ENCODE assay signal across 17 mouse cellular contexts in genomic region chr15:61517265-61517664, GRCm38 (mm10).
DNase-seq lines count a peak whose midpoint lies in the region; ATAC-seq lines count a peak whose summit lies in the region.
"Had no signal": no experiment of that assay in that cellular context is flagged by ENCODE, and none has a peak within 500 bp of the region (broad histone marks: within the 10 kb centered on the region; RNA-seq: fewer than 3 reads in every experiment).

No protein-coding gene starts in this region.

- peak; percentile 7 to 56 for DNase-seq in adrenal gland, adult (ENCODE audit: inconsistent age in 2 of 2, low spot score in 1 of 2)
- no peak for DNase-seq in adrenal gland, postnatal 4 days (ENCODE audit: low spot score in 2 of 2)
- DNase-seq in kidney, adult 8-10 months, result peak; percentile 8 to 17
- peak; percentile 6 to 31 for DNase-seq in kidney, postnatal 36 days
- no peak for DNase-seq in gastrocnemius, adult 8-10 months (ENCODE audit: low spot score in 2 of 2)
- DNase-seq: cerebellum, adult 8-10 months; gastrocnemius, postnatal 25 days; liver, embryonic 13.5 days; right cerebral cortex, adult 18-20 months; thymus, adult 18-20 months had no signal

- no peaks in the 10 kb centered on the region for H3K9me3 ChIP-seq in liver, embryonic 16.5 days (replicated peaks; ENCODE audit: control insufficient read depth, low read length)
- H3K9me3 ChIP-seq in liver, embryonic 12.5 days (replicated peaks), result no peaks in the 10 kb centered on the region
- no peaks in the 10 kb centered on the region for H3K9me3 ChIP-seq in forebrain, embryonic 16.5 days (ENCODE audit: control insufficient read depth, low read length)
- H3K9me3 ChIP-seq: G1E; heart, embryonic 13.5 days; liver, embryonic 13.5 days had no signal

- no peak overlapping the region for H3K27ac ChIP-seq in liver, embryonic 16.5 days (ENCODE audit: low read length)
- H3K27ac ChIP-seq in liver, embryonic 12.5 days, result no peak overlapping the region
- H3K27ac ChIP-seq in forebrain, embryonic 16.5 days (ENCODE audit: low read length), result no peak overlapping the region
- H3K27ac ChIP-seq: heart, embryonic 13.5 days; hindbrain, postnatal 0 days; liver, embryonic 13.5 days had no signal

- 42% methylated on average over 1 of the region's 1 CpGs for WGBS in liver, embryonic 16.5 days (ENCODE audit: insufficient replicate concordance)
- 40% methylated on average over 1 of the region's 1 CpGs for WGBS in liver, embryonic 12.5 days (ENCODE audit: insufficient replicate concordance)
- 90% methylated on average over 1 of the region's 1 CpGs for WGBS in forebrain, embryonic 16.5 days

- ATAC-seq in liver, embryonic 16.5 days (ENCODE audit: low read depth), result peak; percentile 9; the same call in 1 of the 2 replicates
- no peak for ATAC-seq in liver, embryonic 12.5 days
- no peak for ATAC-seq in forebrain, embryonic 16.5 days
- ATAC-seq: CD4-positive, CD25-positive, alpha-beta regulatory T cell, adult 4 months; hindbrain, postnatal 0 days had no signal

- H3K9ac ChIP-seq in liver, embryonic 16.5 days (ENCODE audit: low read depth, low read length), result no peak overlapping the region
- H3K9ac ChIP-seq in liver, embryonic 12.5 days, result no peak overlapping the region
- H3K9ac ChIP-seq in forebrain, embryonic 16.5 days (replicated peaks; ENCODE audit: low read depth, low read length), result no peak overlapping the region
- H3K9ac ChIP-seq: heart, embryonic 13.5 days; liver, embryonic 13.5 days had no signal

- no peaks in the 10 kb centered on the region for H3K4me1 ChIP-seq in liver, embryonic 16.5 days (ENCODE audit: control insufficient read depth, low read depth, low read length)
- H3K4me1 ChIP-seq in liver, embryonic 12.5 days, result no peaks in the 10 kb centered on the region
- no peaks in the 10 kb centered on the region for H3K4me1 ChIP-seq in forebrain, embryonic 16.5 days (replicated peaks; ENCODE audit: control insufficient read depth, insufficient read depth, low read length)
- H3K4me1 ChIP-seq: liver, embryonic 13.5 days had no signal

- no peak overlapping the region for H3K4me3 ChIP-seq in liver, embryonic 16.5 days (ENCODE audit: low read depth, low read length)
- H3K4me3 ChIP-seq in liver, embryonic 12.5 days, result no peak overlapping the region
- H3K4me3 ChIP-seq in forebrain, embryonic 16.5 days (replicated peaks; ENCODE audit: low read length), result no peak overlapping the region
- H3K4me3 ChIP-seq: heart, embryonic 13.5 days; liver, embryonic 13.5 days had no signal

- no peaks in the 10 kb centered on the region for H3K27me3 ChIP-seq in liver, embryonic 16.5 days (ENCODE audit: control insufficient read depth, insufficient read depth, low read depth, low read length)
- H3K27me3 ChIP-seq in liver, embryonic 12.5 days (replicated peaks), result no peaks in the 10 kb centered on the region
- H3K27me3 ChIP-seq in forebrain, embryonic 16.5 days (replicated peaks; ENCODE audit: control insufficient read depth, insufficient read depth, low read length), result no peaks in the 10 kb centered on the region
- H3K27me3 ChIP-seq: heart, embryonic 13.5 days; liver, embryonic 13.5 days had no signal

- H3K36me3 ChIP-seq in liver, embryonic 16.5 days (ENCODE audit: control insufficient read depth, insufficient read depth), result no peaks in the 10 kb centered on the region
- H3K36me3 ChIP-seq in liver, embryonic 12.5 days, result no peaks in the 10 kb centered on the region
- no peaks in the 10 kb centered on the region for H3K36me3 ChIP-seq in forebrain, embryonic 16.5 days (ENCODE audit: control insufficient read depth, insufficient read depth)
- H3K36me3 ChIP-seq: G1E; heart, embryonic 13.5 days; liver, embryonic 13.5 days had no signal

- H3K4me2 ChIP-seq in liver, embryonic 16.5 days (ENCODE audit: low read depth, low read length), result no peak overlapping the region
- no peak overlapping the region for H3K4me2 ChIP-seq in liver, embryonic 12.5 days
- H3K4me2 ChIP-seq in forebrain, embryonic 16.5 days (ENCODE audit: low read length), result no peak overlapping the region
- H3K4me2 ChIP-seq: heart, embryonic 13.5 days; liver, embryonic 13.5 days had no signal

Comparison
In these comparisons a context has a peak if more than half of its experiments do, and no peak if none do; other contexts are left out.
1. DNase-seq: peak in adrenal gland, adult (2 of 2), kidney, adult 8-10 months (2 of 2) and kidney, postnatal 36 days (2 of 2); none in adrenal gland, postnatal 4 days (0 of 2) and gastrocnemius, adult 8-10 months (0 of 2).